Mouse (Mus musculus) right cerebral cortex, postnatal 10 days (tissue): ENCODE data around the gene Bsx.

Experiments
- DNase-seq, 2 experiments: peaks; one replicate each; pipeline ENCODE4 v3.0.0; 2021; ENCODE audit warnings: low spot score in 2 of 2

The Bsx gene

DNA sequence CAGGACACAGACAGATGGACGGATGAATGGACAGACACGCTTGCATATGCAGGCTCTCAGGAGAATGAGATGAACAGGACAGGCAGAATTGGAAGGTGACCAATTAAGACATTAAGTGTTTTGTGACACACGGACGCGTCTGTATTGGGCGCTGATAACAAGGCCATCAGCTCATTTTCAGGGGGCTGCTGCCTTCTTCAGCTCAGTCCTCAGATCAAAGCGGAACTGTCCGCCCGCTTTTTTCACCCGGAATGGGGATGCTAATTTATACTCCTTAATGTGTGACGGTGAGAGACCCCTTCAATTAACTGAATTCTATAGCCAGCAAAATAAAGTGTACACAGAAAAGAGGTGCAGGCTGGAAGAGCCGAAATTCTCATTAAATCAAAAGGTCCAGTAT, 15.5 kb downstream of the Bsx start:
- DNase-seq = no peak

DNA sequence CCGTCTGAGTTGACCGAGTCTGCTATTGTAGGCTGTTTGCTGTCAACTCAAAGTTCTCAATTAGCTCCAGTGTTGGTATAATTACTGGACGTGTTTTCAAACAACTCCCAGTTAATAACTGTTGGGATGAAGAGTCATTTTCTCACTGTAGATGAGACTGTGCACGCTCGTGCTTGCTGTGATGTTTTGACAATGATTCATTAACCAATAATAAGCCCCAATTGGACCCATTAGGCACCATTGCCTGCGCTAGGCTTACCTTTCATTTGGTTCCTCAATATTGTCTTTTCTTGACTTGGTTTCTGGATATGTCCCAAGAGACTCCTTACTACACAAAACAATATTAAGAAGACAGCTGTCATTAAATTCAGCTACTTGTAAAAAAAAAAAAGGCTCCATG, 18.5 kb downstream of the Bsx start:
- DNase-seq = no peak

DNA sequence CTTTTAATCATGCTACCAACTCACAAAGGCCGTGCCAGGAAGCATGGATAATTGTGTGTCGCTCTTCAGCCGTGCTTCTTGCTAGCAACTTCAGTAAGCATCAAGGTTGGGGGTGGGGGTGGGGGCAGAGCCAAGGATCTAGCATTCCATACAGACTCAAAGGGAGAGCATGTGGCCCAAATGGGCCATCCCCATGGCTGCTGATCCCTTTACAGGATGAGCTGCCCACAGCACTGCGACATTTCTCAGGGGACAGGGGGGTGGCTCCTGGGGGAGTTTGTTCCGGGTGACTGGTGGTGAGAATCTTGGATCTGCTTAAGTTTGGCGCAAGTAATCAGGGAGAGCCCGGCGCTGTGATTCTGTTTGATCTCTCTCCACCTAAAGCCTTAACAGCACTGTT, 33.5 kb downstream of the Bsx start:
- DNase-seq = no peak

DNA sequence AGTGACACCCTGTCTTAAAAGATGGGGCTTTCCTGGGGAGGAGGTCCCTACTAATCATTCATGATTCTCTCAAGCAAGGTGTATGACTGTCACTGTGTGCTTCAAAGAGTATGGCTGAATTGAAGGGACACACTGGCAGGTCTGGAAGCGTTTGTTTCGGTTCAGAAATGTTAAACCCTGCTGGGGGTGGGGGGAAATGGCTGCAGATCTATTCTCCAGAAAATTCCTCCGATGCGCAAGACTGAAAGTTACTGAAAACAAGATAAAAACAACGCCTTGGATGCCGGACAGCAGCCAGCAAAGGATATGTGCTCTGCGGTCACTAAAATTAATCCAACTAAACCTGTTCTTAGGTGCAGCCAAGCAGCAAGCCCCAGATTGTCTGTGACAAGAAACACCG, 34.5 kb downstream of the Bsx start:
- DNase-seq = no peak

DNA sequence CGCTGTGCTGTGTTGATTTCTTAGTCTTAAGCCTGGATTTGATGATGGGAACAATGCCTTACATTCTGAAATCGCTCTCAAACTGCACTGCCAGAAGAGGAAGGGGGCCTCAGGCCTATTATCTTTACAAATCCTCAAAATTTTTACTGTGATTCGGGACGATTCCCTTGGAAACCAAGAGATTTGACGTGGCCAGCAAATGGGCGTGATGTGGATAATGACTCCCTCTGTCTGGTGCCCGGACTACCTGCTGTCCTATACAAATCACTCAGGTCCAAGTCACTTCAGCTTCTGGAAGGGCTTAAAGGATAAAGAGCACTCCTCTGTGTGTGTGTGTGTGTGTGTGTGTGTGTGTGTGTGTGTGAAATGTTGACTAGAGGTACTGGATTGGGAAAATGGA, 35.0 kb downstream of the Bsx start:
- DNase-seq = no peak

DNA sequence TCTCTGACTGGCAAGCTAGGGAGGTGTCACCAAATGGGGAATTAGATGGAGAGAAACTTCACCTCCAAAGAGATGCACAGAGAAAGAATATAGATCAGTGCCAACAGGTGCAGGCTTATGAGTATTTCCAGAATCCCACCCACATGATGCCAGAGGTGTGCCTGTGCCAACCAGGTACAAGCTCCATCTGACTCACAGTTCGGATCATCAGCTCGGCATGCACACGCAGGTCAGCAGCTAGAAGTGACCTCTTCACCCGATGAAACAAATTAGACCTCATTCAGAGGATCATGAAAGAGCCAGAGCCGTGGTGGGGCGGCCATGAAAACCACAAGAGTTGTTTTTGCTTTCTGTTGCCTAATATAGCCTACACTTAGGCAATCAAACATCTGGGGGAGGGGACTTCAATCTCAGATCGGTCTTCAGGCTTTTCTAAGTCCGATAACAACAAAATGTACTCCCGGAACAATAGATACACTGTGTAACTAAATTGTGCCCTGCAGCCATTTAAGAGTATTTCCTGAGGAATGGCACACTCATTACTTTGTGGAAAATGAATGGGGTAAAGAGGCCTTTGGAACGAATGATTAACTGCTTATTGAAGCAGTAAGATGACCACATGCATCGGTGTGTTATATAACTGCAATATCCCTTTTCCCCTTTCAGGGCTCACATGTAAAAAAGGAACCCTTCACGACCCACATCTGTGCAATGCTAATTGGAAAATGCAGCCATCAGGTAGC, 44.1 kb downstream of the Bsx start:
- no peak for DNase-seq

DNA sequence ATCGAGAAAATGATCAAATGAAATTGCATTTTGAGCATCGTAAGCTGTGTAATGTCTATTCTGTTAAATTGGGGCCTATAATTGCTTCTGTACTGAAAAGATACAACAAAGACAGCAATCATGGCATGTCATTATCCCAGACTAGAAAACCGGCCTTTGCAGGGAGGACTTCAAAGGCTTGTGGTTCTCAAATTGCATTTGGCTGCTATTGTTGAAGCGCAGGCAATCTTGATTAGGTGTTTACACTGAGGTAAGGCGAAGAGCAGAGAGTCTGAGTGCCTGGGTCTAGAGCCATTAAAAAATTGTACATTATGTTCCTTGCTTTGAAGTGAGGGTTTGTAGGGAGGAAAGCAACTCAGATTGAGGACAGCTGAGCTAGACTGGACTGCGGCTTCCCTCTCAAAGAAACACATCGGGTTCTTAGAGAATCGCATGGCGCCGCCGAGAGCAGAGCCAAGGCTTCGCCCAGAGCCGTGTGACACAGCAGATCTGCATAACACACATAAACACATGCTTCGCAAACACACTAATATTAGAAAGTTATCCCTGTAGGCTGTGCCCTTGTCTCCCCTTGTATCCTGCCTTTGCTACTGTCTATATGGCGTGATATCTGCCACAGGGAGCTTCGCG, 53.5 kb downstream of the Bsx start:
- DNase-seq = no peak
